Mouse (Mus musculus) forelimb bud, embryonic 11.5 days (tissue): ENCODE measurements around the gene Lrmp.
"Not testable (repeated sequence)": the region's sequence is repeated elsewhere in the genome, so short reads cannot be mapped to it uniquely, and the experiment has no call there.

ENCODE experiments used
- DNase-seq: peaks from one replicate; pipeline ENCODE4 v3.0.0-alpha.2; 2012; ENCODE audit warnings: low read depth, low spot score

Lrmp gene

GRCm38 (mm10) chr6:145115476-145116097 lies at the start of gene Lrmp:
Lrmp (plus strand) TSS chr6:145115653.
- no peak for DNase-seq

DNA sequence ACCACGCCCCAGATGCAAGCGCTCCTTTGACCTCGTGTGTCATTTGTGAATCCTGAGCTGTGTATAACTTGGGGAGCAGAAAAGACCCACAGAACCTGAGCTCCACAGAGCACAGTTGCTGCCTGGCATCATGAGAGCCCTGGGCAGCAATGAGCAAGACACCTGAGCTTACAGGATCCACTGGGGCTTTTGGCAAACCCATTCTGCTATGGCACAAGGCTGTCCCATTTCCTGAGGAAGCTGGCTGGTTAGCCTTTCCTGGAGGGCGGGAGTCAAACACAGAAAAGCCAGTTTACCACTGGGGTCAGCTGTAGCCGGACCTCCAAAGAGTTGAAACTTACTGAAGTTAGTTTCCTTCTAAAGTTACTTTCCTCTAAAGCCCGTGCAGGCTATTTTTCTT lies 49.0 kb upstream of the Lrmp start:
- DNase-seq = no peak

DNA sequence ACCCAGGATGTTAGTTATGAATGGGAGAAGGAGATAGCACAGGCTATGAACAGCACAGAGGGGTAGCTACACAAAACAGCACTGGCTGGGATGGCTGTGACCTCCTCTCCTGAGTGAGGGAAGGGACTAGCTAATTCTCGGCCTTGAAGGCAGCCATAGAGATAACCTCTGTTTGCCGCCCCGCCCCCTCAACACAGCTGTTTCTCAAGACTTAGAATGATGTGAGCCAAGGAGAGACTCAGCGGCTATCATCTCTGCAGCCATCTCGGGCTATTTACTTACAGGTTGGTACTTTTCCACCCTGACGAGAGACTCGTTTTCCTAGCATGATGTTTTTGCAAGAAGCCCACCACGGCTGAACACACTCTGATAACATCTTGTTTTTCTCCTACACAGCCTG lies 47.8 kb upstream of the Lrmp start:
- DNase-seq = no peak

DNA sequence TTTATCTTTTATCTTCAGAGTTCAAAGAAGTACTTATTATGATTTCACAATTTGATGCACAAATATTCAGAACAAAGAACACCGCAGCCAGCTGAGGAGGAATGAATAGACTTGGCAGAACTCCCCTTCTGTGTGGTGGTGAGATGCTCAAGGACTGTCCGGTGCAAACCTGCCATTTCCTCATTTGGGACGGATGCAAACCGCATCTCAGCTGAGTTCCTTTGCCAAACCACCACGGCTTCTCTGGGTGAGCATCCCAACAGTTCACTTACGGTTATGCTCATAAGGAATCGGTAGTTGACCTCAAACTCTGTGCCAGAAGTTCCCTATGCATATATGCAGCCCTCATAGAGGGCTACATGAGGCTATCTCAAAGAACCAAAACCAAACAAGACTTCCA lies 46.1 kb upstream of the Lrmp start:
- no peak for DNase-seq

DNA sequence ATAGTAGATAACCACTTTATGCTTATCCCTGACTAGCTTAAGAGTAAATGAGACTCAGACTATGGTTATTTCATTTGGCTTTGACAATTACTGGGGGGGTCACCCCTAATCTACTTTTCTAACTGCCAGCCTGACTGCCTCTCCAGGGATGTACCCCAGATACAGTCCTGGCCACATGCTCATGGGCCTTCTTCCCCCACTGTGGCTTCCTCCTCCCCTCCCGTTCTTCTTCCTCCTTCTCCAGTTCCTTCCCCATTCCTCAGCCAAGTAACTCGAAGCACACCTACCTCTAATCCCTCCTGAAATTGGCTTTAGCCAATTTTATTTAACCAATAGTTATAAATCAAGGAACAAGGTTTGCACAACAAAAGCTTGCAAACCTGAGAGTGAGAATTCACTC lies 45.5 kb upstream of the Lrmp start:
- DNase-seq = no peak

- DNase-seq = no peak
Observed at GRCm38 (mm10) chr6:145074461-145074860, 41.0 kb upstream of the Lrmp start.

- DNase-seq = peak; percentile 47
Observed at GRCm38 (mm10) chr6:145075088-145075547, 40.3 kb upstream of the Lrmp start.

DNA sequence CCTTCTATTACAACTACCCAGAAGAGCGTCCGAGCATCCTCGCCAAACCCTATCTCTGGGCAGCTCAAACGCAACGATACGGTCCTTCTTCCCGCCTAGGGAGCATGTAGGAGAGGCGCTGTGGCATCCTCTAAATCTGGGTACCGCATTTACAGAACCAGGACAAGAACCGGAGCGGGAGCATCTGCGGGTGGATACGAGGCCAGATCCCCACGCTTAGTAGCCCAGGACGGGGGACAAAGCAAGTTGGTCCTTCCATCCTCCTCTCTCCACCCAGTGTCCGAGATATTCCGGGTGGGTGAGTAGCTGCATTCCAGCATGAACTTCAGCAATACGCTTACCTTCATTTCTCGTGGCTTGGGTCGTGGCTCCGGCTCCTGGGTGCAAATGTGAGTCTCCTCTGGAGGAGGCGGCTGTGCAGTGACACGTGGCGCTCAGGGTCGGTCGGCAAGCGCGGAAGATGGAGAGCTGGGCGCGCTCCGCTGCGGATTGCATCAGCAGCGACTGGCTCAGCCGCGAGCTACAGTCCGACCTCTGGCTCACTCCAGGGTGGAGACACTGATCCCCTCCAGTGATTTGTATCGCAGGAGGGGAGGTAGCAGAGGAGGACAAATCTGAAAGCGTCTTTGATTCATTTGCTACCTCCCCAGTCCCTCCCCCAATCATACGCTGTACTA lies 39.8 kb upstream of the Lrmp start, which contains the start of gene Bcat1:
Bcat1 (minus strand) TSS at position 637 of the 677 bp plus-strand sequence.
- DNase-seq = peak; percentile 59

GRCm38 (mm10) chr6:145076286-145076685 lies 39.2 kb upstream of the Lrmp start:
- DNase-seq = no peak

DNA sequence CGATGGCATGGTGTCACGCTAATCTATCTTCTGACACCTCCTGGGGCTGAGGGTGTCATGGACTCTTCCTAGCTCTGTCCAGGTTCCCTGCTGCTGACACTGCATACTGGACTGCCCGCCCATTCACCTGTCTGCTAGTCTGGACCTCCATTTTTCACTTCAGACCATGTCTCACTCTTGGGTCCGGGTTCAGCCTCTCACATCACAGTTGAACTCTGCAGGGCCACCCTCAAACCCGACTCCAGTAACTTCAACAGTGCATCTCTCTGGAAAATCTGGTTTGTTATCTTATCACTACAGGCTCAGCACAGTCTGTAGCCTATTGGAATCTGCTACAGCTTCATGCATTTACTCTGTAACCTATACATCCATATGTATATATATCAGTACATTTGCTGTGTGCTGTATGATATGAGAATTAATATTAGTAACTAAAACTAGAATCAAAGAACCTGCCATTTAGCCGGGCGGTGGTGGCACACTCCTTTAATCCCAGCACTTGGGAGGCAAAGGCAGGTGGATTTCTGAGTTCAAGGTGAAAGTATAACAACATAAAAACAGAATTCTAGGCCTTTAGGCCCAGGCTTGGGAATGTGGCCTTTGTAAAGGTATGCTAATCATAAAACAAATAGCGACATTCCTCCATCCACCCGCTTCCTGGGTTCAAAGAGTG lies 36.2 kb upstream of the Lrmp start:
- no peak for DNase-seq

DNA sequence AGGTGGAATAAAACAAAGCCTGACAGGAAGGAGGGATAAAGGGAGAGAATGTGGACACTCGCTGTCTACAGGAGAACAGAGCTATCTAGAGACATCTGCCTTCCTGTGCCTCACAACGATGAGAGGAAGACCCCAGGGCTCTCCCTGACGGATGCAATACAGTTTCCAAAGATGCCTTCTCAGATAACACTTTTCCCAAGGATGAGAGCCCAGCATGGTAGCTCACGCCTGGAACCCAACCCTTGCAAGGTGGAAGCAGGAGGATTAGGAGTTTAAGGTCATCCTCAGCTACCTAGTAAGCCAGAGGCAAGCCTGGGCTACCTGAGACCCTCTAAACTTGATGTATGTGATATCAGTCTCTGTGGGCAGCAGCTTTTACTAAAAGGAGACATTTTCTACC lies 33.7 kb upstream of the Lrmp start:
- DNase-seq = no peak

DNA sequence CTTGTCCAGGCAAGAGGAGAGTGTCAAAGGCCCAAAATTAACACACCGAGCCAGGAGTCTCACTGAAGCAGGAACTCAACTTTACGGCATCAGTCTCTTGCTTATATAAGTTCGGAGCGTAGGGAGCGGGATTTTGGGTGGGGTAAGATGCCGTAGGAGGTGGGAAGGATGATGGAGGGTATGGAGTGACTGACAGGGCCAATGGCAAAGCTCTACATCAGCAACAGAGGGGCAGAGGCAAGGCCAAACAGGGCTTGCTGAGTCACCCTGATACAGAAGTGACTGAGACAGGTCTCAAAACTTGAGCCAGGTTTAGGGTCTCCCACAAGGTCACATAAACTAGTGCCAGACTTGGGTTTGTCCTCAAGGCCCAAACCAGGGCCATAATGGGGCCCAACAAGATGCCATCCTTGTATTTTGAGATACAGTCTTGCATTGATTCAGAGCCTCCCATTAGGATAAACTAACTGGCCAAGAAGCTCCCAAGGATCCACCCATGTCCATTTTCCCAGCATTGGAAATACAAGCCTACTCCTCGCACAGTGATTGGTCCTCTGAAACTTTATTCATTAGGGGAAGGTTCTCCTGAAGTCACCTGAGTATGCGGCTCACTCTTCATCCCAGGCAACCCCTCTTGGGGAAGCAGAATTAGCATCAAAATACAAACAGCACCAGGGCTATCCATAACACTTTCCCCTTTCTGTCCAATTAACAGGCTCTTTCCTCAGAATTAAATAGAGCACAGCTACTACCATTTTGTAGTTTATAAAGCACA lies 30.9 kb upstream of the Lrmp start:
- DNase-seq = no peak

DNA sequence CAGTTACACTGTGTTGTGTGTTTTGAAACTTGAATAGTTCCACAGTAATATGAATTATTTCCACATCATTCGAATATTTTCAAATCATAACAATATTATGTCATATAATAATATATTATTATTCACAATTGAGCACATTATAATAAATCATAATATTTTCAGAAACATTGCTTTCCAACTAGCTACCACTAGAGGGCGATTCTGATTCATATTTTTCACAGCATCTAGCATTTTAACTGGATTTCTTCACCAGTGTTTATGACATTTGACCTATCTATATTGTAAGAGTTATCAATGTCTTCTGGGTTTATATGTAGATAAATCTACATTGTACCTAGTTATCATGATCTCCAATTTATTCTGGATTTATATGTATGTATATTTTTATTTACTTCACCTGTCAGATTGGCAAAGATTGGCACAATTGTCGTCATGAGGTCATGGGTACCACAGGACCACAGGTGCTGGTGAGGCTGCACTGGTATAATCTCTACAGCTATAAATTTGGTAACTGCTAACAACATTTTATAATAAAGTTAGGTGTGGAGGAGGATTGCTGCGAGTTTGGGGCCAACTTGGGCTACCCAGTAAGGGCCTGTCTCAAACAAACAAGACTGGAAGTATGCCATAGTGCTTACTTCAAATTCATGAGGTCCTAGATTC lies 26.9 kb upstream of the Lrmp start:
- DNase-seq = no peak

GRCm38 (mm10) chr6:145089373-145089772 lies 26.1 kb upstream of the Lrmp start:
- no peak for DNase-seq

DNA sequence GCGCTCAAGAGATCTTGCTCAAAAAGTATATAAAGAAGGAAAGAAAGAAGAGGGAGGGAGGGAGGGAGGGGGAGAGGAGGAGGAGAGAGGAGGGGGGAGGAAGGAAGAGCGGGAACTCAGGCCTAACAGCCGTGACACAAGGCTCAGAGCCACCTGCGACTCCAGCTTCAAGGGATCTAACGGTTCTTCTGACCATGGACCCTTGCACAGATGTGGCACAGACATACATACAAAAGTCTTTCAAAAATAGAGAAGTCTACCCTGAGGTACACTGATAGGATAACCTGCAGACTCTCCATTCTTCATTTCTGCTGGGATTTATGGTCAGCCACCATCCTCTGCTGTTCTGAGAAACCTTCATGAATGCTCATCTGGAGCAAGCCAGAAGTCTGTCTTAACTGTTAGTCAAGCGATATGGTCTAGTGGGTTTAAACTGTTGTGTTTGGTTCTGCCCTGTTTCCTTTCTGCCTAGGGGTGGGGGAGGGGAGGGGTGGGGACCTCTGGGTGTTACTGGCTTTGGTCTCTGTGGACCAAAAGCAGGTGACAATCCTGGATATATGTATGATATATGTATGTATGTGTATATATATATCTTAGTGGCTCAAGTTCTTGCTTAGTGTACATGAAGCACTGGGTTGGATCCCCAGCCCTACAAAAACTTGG lies 25.1 kb upstream of the Lrmp start:
- no peak for DNase-seq

DNA sequence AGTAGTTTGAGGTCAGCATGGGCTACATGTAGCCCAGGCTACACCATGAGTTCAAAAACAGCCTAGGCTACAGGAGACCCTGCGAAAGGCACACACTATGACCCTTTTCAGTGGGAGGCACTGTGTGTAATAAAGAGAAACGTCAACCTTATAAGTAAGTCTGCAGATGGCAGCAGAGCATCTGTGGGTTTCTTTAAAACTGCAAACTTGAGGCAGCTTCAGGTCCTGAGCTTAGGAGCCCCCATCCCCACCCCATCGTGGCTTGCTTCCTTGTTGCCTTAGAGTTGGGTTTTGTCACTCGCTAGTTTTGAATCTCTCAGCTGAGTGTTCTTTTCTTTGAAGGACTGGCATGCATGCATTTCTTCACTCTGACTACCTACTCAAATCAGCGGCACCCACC lies 24.5 kb upstream of the Lrmp start:
- DNase-seq = no peak

- DNase-seq = no peak
Observed at GRCm38 (mm10) chr6:145091998-145092397, 23.5 kb upstream of the Lrmp start.

DNA sequence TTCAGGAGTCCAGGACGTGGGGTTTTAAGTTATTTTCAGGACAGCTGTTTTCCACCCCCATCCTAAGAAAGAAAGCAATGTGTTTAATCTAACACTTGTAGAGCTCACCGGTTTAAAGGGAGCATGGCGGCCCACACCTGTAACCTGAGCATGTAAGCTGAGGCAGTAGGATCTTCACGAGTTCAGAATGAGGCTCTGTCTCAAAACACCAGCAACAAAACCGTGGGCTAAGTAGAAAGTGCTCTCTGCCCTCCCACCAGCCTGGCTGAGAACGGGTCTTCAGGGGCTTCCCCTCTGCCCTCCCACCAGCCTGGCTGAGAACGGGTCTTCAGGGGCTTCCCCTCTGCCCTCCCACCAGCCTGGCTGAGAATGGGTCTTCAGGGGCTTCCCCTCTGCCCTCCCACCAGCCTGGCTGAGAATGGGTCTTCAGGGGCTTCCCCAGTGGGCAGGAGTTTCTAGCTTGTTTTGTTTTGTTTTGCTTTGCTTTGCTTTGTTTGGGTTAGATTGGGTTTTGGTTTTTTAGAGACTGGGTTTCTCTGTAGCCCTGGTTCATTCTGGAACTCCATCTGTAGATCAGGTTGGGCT lies 22.3 kb upstream of the Lrmp start:
- DNase-seq = not testable (repeated sequence)

GRCm38 (mm10) chr6:145094431-145094830 lies 21.0 kb upstream of the Lrmp start:
- DNase-seq = no peak

DNA sequence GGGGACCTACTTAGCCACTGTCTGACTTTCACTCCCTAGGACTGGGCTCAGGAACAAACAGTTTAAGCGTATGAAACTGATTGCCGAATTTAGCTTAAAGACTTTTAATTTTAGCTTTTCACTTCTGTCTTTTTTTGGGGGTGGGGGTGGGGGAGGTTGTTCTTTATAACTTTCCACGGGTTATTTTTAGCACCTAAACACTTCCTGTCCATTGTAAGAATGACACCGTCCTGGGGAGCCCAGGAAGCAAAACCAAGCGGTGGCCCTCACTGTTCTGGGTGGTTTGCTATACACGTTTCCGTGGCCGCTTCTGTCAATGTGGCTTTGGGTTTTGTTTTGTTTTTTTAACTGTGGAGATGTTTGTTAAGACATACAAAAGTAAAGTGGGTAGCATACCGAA lies 14.5 kb upstream of the Lrmp start:
- DNase-seq = no peak
